Mouse (Mus musculus) liver, postnatal 0 days (tissue): ENCODE measurements at regions not wholly inside any gene's neighbourhood (a gene's known extent, or its start where the extent isn't known, plus 50 kb on each side); places are given as distances from the start of the nearest gene placed in this dataset.

Experiments used
- ATAC-seq: fragments of 200-750 bp; cut with Nextera tagmentation; 2 replicates; pipeline ENCODE4 v1.8.0; 2017; ENCODE audit warnings: mild to moderate bottlenecking, moderate library complexity
- DNase-seq: peaks from one replicate; pipeline ENCODE4 v3.0.0-alpha.2; 2016
- H3K27ac ChIP-seq: fragments of 300-500 bp; sonication (generic); 2 replicates; pipeline ENCODE4 v1.5.1; 2014; ENCODE audit warnings: antibody characterized with exemption, moderate library complexity, mild to moderate bottlenecking, low read depth
- H3K27me3 ChIP-seq: fragments of 300-500 bp; sonication (generic); 2 replicates; pipeline ENCODE4 v1.6.1; 2014; ENCODE audit warnings: low read length, control low read depth, mixed read lengths; ENCODE audit not compliant: insufficient read depth
- H3K36me3 ChIP-seq: fragments of 300-500 bp; sonication (generic); replicated peaks from 2 replicates; pipeline ENCODE4 v1.6.1; 2014; ENCODE audit warnings: mild to moderate bottlenecking, control low read depth, low read length, moderate library complexity, mixed read lengths; ENCODE audit not compliant: insufficient read depth
- H3K4me1 ChIP-seq: fragments of 300-500 bp; sonication (generic); 2 replicates; pipeline ENCODE4 v1.6.1; 2014; ENCODE audit warnings: antibody characterized with exemption, mild to moderate bottlenecking, control low read depth; ENCODE audit not compliant: insufficient read depth
- H3K4me2 ChIP-seq: fragments of 300-500 bp; sonication (generic); 2 replicates; pipeline ENCODE4 v1.6.1; 2014; ENCODE audit warnings: low read depth, mild to moderate bottlenecking, low read length, moderate library complexity, mixed read lengths
- H3K4me3 ChIP-seq: fragments of 300-500 bp; sonication (generic); 2 replicates; pipeline ENCODE4 v1.5.1; 2014; ENCODE audit warnings: low read depth, low read length
- H3K9ac ChIP-seq: fragments of 300-500 bp; sonication (generic); replicated peaks from 2 replicates; pipeline ENCODE4 v1.6.1; 2014; ENCODE audit warnings: mild to moderate bottlenecking, moderate library complexity
- H3K9me3 ChIP-seq: fragments of 300-500 bp; sonication (generic); 2 replicates; pipeline ENCODE4 v1.6.1; 2016; ENCODE audit warnings: mild to moderate bottlenecking, control low read depth, low read length, mixed read lengths
- CTCF ChIP-seq: sonication (generic); IDR thresholded peaks from 2 replicates; pipeline ENCODE4 v1.5.1; 2016; ENCODE audit warnings: antibody characterized with exemption, low read depth
- EP300 ChIP-seq: IDR thresholded peaks from 2 replicates; pipeline ENCODE4 v1.6.1; 2016; ENCODE audit warnings: antibody characterized with exemption, low read depth, mild to moderate bottlenecking
- WGBS: fragments of 180-500 bp; shearing (Covaris S2); extraction: QIAGEN DNeasy Blood & Tissue Kit; methylation state at CpG from one replicate; pipeline ENCODE4 v1.1.7; 2014; ENCODE audit not compliant: insufficient replicate concordance; 5-methylcytosine and 5-hydroxymethylcytosine counted together

- DNase-seq (no peak), ATAC-seq (no peak)
- H3K4me1 ChIP-seq: no peaks in the 10 kb centered on the region
- WGBS: 72% methylated on average over 2 of the region's 2 CpGs
- no peak for TF ChIP-seq EP300
- TF ChIP-seq CTCF: no peak
- no peaks in the 10 kb centered on the region for H3K9me3 ChIP-seq
- no peak overlapping the region for H3K4me3 ChIP-seq
- H3K27me3 ChIP-seq: no peaks in the 10 kb centered on the region
- no peak overlapping the region for H3K27ac ChIP-seq
- no peak overlapping the region for H3K4me2 ChIP-seq
- H3K36me3 ChIP-seq: no peaks in the 10 kb centered on the region
- H3K9ac ChIP-seq: no peak overlapping the region
Measured at GRCm38 (mm10) chr13:81975878-81976277, 193.0 kb downstream of the Cetn3 start.

- ATAC-seq (no peak), DNase-seq (no peak)
- no peaks in the 10 kb centered on the region for H3K9me3 ChIP-seq
- no peak overlapping the region for H3K4me2 ChIP-seq
- TF ChIP-seq EP300 (no peak), CTCF (no peak)
- H3K36me3 ChIP-seq: no peaks in the 10 kb centered on the region
- H3K27ac ChIP-seq: no peak overlapping the region
- H3K4me3 ChIP-seq: no peak overlapping the region
- no peaks in the 10 kb centered on the region for H3K4me1 ChIP-seq
- WGBS: 67% methylated on average over 6 of the region's 6 CpGs
- H3K9ac ChIP-seq: no peak overlapping the region
- H3K27me3 ChIP-seq: no peaks in the 10 kb centered on the region
Measured at GRCm38 (mm10) chr13:81978003-81978402, 195.1 kb downstream of the Cetn3 start.

GRCm38 (mm10) chr13:81979289-81979688 is 196.4 kb downstream of the Cetn3 start:
- H3K9ac ChIP-seq: no peak overlapping the region
- no peaks in the 10 kb centered on the region for H3K9me3 ChIP-seq
- TF ChIP-seq EP300 (no peak), CTCF (no peak)
- ATAC-seq (no peak), DNase-seq (no peak)
- no peak overlapping the region for H3K4me3 ChIP-seq
- H3K36me3 ChIP-seq: no peaks in the 10 kb centered on the region
- no peak overlapping the region for H3K4me2 ChIP-seq
- no peaks in the 10 kb centered on the region for H3K4me1 ChIP-seq
- H3K27me3 ChIP-seq: no peaks in the 10 kb centered on the region
- H3K27ac ChIP-seq: no peak overlapping the region

GRCm38 (mm10) chr13:81980094-81980493 is 197.2 kb downstream of the Cetn3 start:
- no peak overlapping the region for H3K9ac ChIP-seq
- TF ChIP-seq CTCF: no peak
- no peak for TF ChIP-seq EP300
- no peak overlapping the region for H3K4me2 ChIP-seq
- no peak overlapping the region for H3K27ac ChIP-seq
- WGBS: 69% methylated on average over 5 of the region's 5 CpGs
- H3K27me3 ChIP-seq: no peaks in the 10 kb centered on the region
- H3K4me1 ChIP-seq: no peaks in the 10 kb centered on the region
- ATAC-seq (no peak), DNase-seq (no peak)
- no peaks in the 10 kb centered on the region for H3K36me3 ChIP-seq
- H3K4me3 ChIP-seq: no peak overlapping the region
- no peaks in the 10 kb centered on the region for H3K9me3 ChIP-seq

GRCm38 (mm10) chr13:81982491-81982890 is 199.6 kb downstream of the Cetn3 start:
- Histone ChIP-seq H3K4me2 (no peak overlapping the region), H3K36me3 (no peaks in the 10 kb centered on the region), H3K27ac (no peak overlapping the region), H3K9ac (no peak overlapping the region), H3K4me3 (no peak overlapping the region), H3K9me3 (no peaks in the 10 kb centered on the region), H3K4me1 (no peaks in the 10 kb centered on the region), H3K27me3 (no peaks in the 10 kb centered on the region)
- ATAC-seq (no peak), DNase-seq (no peak)
- TF ChIP-seq EP300 (no peak), CTCF (no peak)
- WGBS: 63% methylated on average over 2 of the region's 2 CpGs

- Histone ChIP-seq H3K9me3 (no peaks in the 10 kb centered on the region), H3K27me3 (no peaks in the 10 kb centered on the region), H3K36me3 (no peaks in the 10 kb centered on the region), H3K4me1 (no peaks in the 10 kb centered on the region), H3K4me2 (no peak overlapping the region), H3K4me3 (no peak overlapping the region), H3K27ac (no peak overlapping the region), H3K9ac (no peak overlapping the region)
- 79% methylated on average over 3 of the region's 3 CpGs for WGBS
- ATAC-seq: no peak
- DNase-seq: no peak
- TF ChIP-seq CTCF (no peak), EP300 (no peak)
Measured at GRCm38 (mm10) chr13:82000681-82001212, 217.9 kb downstream of the Cetn3 start.
